In the genomic region with DNA sequence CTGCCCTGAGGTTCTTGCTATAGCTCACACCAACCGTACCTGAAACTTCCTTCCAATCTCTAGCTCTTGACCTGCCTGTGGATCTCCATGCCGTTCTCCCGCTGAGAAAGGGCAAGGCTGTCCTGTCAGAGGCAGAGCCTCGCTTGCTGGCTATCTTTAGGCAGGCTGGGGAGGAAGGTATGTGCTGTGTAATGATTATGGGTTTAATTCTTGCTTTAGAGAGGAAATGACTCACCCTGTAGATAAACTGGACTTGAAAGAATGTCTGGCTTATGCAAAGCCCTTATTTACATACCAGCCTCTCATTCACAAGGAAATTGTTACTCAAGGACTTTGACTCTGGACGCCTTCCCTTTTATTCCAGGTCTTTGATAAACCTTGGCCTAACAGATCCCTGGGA, we compare ENCODE assay signal across 8 mouse cellular contexts.
A peak's percentile ranks its signal among the peaks of the same experiment; 100 is the strongest.
DNase-seq lines count a peak whose midpoint lies in the region; ATAC-seq lines count a peak whose summit lies in the region.

No protein-coding gene starts in this region.

- no peak overlapping the region for H3K4me3 ChIP-seq in intestine, embryonic 15.5 days (replicated peaks)

- ATAC-seq in frontal cortex, adult (ENCODE audit: low TSS enrichment) = peak; percentile 78
- ATAC-seq in intestine, embryonic 15.5 days = peak; percentile 93
- ATAC-seq in monocyte, adult 5-6 weeks (replicated peaks; ENCODE audit: insufficient number of reproducible peaks, low FRiP score, low TSS enrichment, poor library complexity, severe bottlenecking) = peak; percentile 54

- no peaks in the 10 kb centered on the region; the same call in 1 of the 2 replicates for H3K9me3 ChIP-seq in intestine, embryonic 15.5 days

- H3K9ac ChIP-seq in intestine, embryonic 15.5 days = no peak overlapping the region

- intact Hi-C loops in left cerebral cortex, postnatal 14 days (cut with DNase I) = no loop called here

- H3K36me3 ChIP-seq in intestine, embryonic 15.5 days = no peaks in the 10 kb centered on the region

- H3K4me1 ChIP-seq in intestine, embryonic 15.5 days (replicated peaks) = peaks cover 31% of the 10 kb centered on the region

- peak overlapping the region; percentile 80 for H3K27ac ChIP-seq in intestine, embryonic 15.5 days

- H3K27me3 ChIP-seq in intestine, embryonic 15.5 days (replicated peaks) = no peaks in the 10 kb centered on the region

- no peak for DNase-seq in frontal cortex, postnatal 25 days (ENCODE audit: low spot score in 2 of 2)
- peak; percentile 53 for DNase-seq in brain, adult 2 months (ENCODE audit: low read depth, low spot score)
- no peak for DNase-seq in thymus, postnatal 25 days
- DNase-seq in left cerebral cortex, postnatal 14 days (ENCODE audit: low spot score in 2 of 2) = no peak
- DNase-seq in frontal cortex, postnatal 10 days (ENCODE audit: low spot score in 2 of 2) = no peak

- H3K4me2 ChIP-seq in intestine, embryonic 15.5 days (replicated peaks) = peak overlapping the region; percentile 47

- WGBS in intestine, embryonic 15.5 days = 7% methylated on average over 5 of the region's 5 CpGs
